Mouse (Mus musculus) left cerebral cortex, postnatal 36 days (tissue): ENCODE results near the gene Calcoco1. TPM values are rescaled to one million over a fixed set of nuclear protein-coding genes. Genes with fewer than 3 reads are reported as not detected.
A peak's percentile ranks its signal among the peaks of the same experiment; 100 is the strongest.

ENCODE experiments used
- DNase-seq, 2 experiments: peaks; one replicate each; pipeline ENCODE4 v3.0.0; 2021 to 2022; ENCODE audit warnings: low spot score in 2 of 2, mixed read lengths in 1 of 2
- intact Hi-C: fragments of 180-260 bp; cut with DNase I; formaldehyde crosslinking; loops from one replicate; pipeline ENCODE4 v1.15.1; 2025
- total RNA-seq, 2 experiments: library from RNA; stranded (reverse); gene quantifications; 2 replicates each; pipeline ENCODE4 v1.2.3; 2021

Calcoco1 gene
- total RNA-seq, 2 experiments from 2014 or later, result 70.8 to 82.0 TPM

GRCm38 (mm10) chr15:102742589-102742988 lies 20.6 kb upstream of the Calcoco1 start:
- intact Hi-C loops, result loop anchor here (1.0 to 10.0 kb wide), 2 partner anchors 44 to 562 kb away; no protein-coding TSS in a partner anchor
- DNase-seq, result peak; percentile 83 to 88

GRCm38 (mm10) chr15:102739520-102740297 lies 17.7 kb upstream of the Calcoco1 start:
- DNase-seq, result peak; percentile 62 to 66
- intact Hi-C loops, result loop anchor here (10.0 kb wide), 1 partner anchor 565 kb away; no protein-coding TSS in a partner anchor

DNA sequence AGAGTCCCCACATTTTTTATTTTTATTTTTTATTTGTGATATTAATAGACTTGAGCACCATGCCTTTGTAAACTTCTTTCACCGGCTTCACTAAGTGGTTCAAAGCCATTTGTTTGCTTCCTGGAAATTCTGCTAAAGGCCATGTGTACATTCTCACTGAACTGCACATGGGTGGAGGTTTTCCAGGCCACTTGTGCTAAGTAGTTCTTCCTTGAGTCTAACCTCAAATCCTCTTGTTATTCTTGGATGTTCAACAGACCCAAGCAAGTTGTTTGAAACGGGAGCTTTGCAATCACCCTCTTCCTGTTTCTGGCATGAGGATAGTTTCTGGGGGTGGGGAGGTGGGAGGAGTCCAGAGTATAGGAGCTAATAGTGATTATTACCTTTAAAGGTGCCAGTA lies 16.5 kb upstream of the Calcoco1 start:
- DNase-seq, result no peak
- intact Hi-C loops, result no loop called here

- no peak for DNase-seq
- intact Hi-C loops, result no loop called here
Measured at GRCm38 (mm10) chr15:102737092-102737491, 15.1 kb upstream of the Calcoco1 start.

DNA sequence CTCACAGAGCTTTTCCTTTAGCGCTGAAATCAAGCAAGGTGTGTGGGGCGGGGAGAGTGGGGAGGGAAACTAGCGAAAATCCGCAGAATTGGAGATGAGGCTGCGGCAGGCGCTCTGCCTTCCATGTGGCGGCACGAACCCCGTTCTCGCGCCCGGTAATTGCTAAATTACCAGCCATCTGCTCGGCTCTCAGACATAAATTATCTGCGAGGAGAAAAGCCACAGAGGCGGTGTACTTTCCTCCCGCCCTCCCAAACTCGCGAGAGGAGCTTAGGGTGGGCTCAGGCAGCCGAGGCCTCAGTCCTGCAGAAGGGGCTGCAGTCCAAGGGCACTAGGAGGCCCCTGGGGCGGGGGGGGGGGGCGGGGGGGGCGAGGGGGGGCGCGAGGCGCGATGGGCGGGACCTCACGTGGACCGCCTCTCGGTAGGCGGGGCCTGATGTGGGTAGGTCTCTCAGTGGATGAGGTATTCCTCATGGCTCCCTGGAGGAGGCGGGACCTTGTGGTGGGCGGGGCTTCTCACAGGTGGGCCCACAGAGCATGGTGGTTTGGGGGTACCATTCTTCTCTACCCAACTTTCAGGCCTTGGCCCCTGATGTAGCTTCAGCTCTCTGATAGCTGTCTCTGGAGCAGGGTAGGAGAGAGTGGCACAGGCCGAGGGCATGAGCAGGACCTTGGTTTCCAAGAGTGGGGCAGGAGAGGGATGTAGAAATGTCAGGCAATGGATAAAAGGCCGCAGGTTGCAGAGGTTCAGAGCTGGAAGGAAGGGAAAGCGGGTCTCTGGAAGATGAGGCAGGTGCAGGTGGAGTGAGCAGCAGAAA lies 14.4 kb upstream of the Calcoco1 start:
- intact Hi-C loops, result no loop called here

DNA sequence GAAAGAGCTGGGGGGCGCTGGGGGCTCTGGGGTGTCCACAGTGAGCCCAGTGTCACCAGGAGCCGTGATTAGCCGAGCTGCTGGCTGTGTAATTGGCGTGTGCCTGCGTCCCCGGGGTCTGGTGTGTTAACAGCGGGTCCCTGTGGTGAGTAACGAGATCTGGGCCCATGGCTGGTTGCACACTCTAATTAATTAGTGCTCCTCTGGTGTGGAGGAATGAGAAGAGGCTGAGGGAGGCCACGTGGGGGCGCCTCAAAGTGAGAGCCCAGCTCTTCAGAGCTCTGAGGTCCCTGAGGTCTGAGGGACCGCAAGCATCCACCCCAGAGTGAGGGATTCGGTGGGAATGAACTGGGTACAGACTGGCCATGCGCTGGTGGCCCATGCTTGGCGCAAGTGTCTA lies 13.1 kb upstream of the Calcoco1 start:
- no peak for DNase-seq

More for the DNA sequence above, 14.4 kb upstream of the Calcoco1 start:
- DNase-seq, result peak in 1 of 2 experiments; percentile 55

GRCm38 (mm10) chr15:102733759-102734531 lies 12.0 kb upstream of the Calcoco1 start:
- intact Hi-C loops, result no loop called here
- DNase-seq, result peak in 1 of 2 experiments; percentile 50

More for the DNA sequence above, 13.1 kb upstream of the Calcoco1 start:
- intact Hi-C loops, result no loop called here

GRCm38 (mm10) chr15:102733233-102733632 lies 11.3 kb upstream of the Calcoco1 start:
- intact Hi-C loops, result no loop called here
- no peak for DNase-seq

DNA sequence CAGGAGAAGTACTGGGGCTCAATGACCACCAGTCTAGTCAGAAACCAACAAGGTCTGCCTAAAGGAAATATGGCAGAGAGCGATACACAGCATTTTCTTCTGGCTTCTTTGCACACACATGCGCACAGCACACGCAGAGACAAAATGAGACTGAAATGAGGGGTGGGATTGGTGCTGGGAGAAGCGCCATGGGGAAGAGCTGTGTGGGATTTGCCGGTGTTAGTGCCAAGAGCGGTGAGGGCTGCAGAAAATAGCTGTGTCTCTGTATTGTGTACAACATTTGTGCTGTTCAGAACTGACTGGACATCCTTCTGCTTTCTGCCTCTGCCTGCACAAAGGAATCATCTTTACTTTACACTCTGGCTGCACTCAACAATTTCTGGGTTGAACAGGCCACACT lies 10.4 kb upstream of the Calcoco1 start:
- no peak for DNase-seq
- intact Hi-C loops, result no loop called here

GRCm38 (mm10) chr15:102727951-102728350 lies 6.0 kb upstream of the Calcoco1 start:
- intact Hi-C loops, result no loop called here
- DNase-seq, result no peak

DNA sequence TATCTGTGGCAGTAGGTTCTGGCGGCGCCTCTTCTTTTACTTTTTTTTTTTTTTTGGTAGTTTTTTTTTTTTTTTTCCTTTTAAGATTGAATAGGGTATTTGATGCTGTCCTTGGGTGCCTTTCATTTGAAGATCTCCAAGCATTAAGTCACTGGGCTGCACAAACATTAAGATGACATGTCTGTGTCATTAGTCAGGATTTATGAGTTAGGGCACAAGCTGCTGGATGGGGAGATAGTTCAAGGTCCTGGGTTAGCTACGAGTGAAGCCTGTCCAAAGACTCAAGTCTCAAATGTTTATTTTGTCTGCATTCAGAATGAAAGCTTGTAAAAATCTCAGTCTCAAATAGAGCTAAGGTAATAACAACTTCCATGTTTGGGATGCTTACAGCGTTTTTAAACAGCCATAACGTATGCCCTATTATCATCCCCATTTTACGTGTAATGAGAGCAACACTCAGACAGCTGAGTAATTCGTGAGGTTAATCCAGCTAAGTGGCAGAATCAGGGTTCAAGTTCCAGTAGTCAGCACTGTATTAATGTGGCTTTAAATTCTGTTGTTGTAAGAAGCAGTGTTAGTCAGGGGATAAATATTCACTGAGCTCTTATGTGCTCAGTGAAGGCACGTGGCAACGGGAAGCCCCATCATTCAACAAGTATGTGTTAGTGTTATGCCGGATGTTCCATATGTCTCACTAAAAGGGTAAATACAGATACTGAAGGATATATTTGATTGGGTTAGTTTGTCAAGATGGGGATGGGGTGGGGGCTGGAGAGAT lies 1.6 kb upstream of the Calcoco1 start:
- intact Hi-C loops, result no loop called here
- no peak for DNase-seq

DNA sequence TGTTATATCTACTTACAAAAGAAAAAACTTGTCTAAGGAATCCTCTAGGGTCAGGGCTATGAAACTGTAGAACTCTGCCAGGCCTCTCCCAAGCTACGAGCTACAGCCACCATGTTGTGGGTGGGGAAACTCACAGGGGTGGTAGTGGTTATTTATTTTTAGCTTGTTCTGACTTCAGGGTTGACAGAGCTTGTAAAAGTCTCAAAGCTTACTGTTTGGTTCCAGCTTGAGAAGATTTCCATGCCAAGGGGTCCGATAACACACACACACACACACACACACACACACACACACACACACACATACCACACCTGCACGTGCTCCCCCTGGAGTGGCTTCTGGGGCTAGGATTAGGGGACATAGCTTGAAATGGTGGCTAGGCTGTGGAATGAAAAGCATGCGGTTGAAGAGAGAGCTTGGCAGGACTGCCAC lies 538 bp upstream of the Calcoco1 start:
- DNase-seq, result no peak
- intact Hi-C loops, result no loop called here

DNA sequence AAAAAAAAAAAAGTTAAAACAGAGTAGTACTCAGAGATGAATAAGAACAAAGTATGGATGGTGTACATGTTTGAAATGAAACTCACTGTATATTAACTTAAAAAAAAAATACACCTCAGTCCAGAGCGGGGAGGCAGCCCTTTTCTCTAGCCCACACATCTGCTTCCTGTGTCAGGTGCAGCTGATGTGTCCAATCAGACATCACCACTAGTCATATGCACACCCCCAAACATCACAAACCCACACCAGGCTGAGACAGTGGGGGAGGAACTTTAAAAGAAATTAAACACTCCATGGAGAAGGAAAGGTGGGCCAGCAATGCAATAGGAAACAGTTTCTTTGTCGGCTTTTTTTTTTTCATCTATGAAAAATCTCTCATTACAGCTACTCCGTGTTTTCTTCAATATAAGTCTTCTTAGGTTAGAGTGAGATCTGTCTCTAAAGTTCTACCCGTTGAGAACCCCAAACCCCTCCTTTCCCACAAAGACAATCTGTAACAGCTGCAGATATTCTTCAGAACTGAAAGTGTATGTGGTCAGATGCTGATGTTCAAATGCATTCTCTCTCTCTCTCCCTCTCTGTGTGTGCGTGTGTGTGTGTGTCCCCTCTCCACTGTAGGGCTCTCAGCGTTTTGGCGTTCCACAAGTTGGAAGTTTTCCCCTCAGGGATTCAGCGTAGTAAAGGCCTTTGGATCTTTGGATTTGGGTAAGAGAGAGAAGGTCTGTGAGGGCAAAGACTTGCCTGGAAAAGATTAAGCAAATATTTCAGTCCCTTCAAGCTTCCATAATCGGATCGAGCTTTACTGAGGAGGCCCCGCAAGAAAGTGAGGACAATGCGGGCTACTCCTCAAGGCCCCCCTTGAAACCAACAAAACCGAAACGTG lies 721 bp downstream of the Calcoco1 start:
- DNase-seq, result no peak
- intact Hi-C loops, result no loop called here

DNA sequence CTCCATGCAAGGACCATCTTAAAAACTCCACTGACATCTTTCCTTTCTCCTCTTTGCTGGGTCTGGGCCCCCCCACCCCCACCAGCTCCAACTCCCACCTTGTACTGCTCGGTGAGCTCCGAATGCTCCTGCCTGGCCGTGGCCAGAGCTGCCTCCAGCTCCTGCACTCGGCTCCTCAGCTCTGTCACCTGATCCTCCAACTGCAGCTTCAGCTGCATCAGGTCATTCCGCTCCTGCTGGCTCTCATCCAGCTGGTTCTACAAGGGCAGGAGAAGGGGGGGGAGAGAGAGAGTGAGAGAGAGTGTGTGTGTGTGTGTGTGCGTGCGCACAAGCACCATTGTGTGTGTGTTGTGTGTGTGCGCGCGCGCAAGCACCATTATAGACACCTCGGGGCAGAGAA lies 5.8 kb downstream of the Calcoco1 start:
- no peak for DNase-seq
- intact Hi-C loops, result no loop called here

GRCm38 (mm10) chr15:102707736-102708269 lies 14.2 kb downstream of the Calcoco1 start:
- DNase-seq, result no peak
- intact Hi-C loops, result no loop called here

DNA sequence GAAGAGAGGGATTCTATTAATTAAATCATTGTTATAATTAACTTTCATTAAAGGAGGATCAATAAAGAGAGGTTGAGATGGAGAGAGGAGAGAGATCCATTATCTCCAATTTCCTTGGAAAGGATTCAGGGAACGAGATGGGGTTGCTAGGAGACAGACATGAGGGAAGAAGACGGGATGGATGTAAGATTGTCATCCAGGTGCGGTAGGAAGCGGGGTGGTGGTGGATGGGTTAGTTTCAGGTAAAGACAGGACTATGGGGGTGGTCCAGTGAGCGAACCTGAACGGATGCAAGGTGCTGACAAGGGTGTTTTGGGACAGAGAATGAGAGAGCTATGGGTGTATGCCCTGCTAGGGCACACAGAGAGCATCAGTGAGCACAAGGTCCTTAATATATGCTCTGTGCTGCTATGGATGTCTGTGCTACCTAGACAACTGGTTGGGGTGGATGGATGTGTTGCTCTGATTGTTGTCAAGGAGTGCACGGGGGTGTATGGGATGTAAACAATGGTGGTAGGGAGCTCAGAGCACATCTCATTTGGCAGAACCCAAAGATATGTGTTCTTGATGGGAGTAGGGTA lies 16.0 kb downstream of the Calcoco1 start:
- intact Hi-C loops, result no loop called here
- no peak for DNase-seq

GRCm38 (mm10) chr15:102705226-102705894 lies 16.6 kb downstream of the Calcoco1 start:
- no peak for DNase-seq
- intact Hi-C loops, result no loop called here
